Mouse (Mus musculus) A20 (cell line): ENCODE measurements at regions not wholly inside any gene's neighbourhood (a gene's known extent, or its start where the extent isn't known, plus 50 kb on each side); places are given as distances from the start of the nearest gene placed in this dataset.

Source experiments
- DNase-seq: peaks from one replicate; pipeline ENCODE4 v3.0.0-alpha.2; 2011; ENCODE audit warnings: low read depth, low spot score

DNA sequence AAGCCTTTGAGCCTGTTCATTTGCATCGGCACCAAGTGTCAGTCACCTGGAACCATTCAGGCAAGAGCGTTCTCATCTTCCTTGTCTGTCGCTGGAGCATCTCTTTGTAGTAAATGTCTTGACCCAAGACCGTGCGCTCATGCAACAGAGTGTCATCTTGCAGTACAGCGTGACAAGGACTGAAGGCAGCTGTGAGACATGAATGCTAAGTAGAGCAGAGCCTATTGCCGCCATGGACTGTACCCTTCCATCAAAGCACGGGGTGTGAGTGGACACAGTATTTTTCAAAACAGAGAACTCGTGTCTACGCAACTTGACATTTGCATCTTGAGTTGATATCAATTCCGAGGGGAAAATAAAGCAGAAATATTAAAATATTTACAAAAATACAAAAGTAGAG, 287.4 kb upstream of the Gpc5 start:
- DNase-seq, result no peak

- no peak for DNase-seq
Measured at GRCm38 (mm10) chr14:114808621-114809020, 283.4 kb upstream of the Gpc5 start.

DNA sequence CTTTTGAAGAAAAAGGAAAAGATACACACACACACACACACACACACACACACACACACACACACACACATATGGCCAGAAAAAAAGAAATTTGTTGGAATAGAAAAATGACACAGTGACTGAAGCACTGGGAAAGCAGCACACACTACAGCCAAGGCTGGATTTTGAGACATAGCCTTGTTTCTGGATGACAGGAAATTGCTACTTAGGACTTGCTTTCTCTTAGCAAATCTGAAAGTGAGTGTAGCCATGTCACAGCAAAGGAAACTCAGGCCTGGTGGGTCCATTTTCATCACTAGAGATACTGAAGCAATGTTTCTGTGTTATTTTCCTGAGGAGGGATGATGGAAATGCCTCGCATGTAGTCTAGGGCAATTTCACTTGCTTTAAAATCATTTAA, 271.3 kb upstream of the Gpc5 start:
- DNase-seq, result no peak

GRCm38 (mm10) chr14:114821098-114821594, 270.9 kb upstream of the Gpc5 start:
- no peak for DNase-seq

DNA sequence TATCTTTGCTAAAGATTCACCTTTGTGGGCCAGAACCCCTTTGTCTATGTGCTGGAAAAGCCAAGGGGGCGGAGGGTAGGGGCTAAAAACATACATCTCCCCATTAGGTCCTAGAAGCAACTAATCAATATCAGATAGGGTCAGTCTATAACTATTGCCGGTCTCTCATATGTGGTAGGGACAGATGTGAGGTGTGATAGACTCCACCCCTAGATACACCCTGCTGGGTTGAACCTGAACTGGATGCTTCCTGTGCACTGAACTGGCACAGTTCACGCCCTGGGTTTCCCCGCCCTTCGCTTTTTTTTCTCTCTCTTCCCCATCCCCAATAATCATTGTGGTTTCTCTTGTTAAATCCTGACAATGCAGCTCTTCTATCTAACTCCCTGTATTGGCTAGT, 270.3 kb upstream of the Gpc5 start:
- no peak for DNase-seq

GRCm38 (mm10) chr14:114826662-114827321, 265.2 kb upstream of the Gpc5 start:
- DNase-seq, result no peak

DNA sequence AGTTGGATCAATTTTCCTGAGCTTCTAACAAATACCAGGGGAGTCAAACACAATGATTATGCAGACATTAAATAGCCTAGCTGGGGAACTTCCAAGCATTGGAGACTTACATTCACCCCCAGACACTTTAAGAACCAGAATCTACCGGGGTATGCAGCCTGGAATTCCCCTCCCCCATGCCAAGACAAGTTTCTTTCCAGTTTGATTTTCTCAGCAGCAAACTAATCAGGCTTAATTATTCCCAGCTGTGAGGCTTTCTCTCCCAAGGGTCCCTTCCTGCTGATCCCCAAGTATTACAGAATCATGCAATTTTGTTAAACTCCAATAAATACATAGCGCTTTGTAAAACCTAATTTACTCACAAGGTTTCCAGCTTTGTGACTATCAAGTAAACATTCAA, 262.7 kb upstream of the Gpc5 start:
- no peak for DNase-seq

GRCm38 (mm10) chr14:114832987-114833386, 259.0 kb upstream of the Gpc5 start:
- DNase-seq, result no peak

DNA sequence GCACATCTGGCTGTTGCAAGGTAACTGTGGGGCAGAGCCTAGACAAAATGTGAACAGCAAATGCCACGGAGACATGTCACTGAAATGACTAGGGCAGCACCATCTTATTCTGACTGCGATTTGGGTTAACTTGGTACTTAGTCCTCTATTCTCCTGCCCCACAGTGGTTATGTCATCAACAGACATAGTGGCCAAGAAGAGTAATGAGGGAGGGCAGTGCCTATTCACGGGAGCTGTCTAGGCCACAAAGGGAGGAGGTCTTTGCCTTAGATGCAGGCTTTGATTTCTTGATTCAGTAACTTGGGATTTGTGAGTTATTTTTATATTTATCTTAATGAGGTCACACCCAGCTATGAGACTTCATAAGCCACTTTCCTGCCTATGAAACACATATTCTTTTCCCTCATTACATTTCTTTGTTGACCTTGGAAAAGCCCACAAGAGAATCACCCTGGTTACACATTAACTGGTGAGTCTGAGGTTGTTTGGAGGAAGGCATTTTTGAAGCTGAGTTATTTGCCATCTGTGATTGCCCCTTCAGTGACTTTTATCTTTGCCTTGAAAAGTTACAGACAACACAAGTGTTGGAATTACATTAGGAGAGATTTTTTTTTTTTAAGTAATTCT, 255.2 kb upstream of the Gpc5 start:
- DNase-seq, result no peak

- DNase-seq, result no peak
Measured at GRCm38 (mm10) chr14:114837652-114838276, 254.3 kb upstream of the Gpc5 start.

DNA sequence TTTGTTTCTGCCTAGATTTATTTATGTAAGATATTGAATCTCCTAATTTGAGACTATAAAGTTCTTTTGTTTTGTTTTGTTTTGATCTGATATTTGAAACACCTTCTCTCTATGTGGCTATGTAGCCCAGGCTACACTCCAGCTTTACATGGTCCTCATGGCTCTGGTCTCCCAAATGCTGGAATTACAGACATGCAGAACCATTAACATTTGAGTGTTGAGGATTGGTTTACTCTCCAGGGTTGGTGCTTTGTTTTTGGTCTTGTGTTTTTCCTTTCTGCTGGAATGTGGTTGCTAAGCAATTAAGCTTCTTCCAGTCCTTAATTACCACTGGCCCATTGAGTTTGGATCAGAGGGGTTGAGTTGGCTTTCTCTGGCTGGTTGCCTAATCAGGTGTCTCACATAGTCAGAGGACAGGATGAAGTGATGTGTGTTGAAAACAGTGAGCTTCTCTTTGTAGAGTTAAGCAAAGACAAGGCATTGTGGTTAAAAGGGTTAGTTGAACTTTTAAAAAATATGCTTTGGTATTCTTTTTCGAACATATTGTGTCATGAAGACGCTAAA, 252.6 kb upstream of the Gpc5 start:
- DNase-seq, result no peak

DNA sequence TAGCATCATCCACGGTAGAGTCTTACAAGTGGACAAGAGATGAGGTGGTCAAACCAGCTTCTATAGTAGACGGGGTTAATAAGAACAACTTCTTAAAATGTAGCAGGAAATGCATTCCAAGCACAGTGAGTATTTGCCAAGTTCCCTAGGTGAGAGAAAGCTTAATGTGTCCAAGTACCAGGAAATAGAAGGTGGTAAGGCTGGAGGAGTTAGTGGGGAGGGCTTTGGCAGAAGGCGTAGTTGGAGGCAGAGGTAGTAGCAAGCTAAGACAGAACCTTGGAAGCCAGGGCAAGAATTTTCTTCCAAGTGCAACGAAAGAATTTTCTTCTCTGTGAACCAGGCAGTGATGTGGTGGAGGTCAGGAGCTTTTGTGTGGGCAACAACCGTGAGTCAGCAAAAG, 251.2 kb upstream of the Gpc5 start:
- DNase-seq, result no peak

DNA sequence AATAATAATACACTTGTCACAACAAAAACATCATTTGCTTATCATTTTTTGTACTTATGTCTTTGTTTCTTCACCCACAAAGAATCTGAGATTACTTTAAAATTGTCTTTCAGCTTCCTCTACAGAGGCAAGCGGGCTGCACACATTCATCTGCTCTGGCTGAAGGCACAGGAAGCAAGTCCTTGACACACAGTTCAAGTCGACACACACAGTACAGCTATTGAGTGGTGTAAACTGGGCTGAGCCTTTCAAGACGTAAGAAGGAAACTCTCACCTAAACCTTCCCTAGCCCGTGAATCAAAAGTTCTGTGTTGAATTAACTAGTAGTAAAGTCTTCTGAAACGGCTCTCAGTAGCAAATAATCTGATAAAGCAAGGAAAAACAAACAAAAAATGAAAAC, 250.5 kb upstream of the Gpc5 start:
- DNase-seq, result no peak

GRCm38 (mm10) chr14:114842327-114842726, 249.7 kb upstream of the Gpc5 start:
- DNase-seq, result no peak

- DNase-seq, result no peak
Measured at GRCm38 (mm10) chr14:114843105-114843743, 248.8 kb upstream of the Gpc5 start.

DNA sequence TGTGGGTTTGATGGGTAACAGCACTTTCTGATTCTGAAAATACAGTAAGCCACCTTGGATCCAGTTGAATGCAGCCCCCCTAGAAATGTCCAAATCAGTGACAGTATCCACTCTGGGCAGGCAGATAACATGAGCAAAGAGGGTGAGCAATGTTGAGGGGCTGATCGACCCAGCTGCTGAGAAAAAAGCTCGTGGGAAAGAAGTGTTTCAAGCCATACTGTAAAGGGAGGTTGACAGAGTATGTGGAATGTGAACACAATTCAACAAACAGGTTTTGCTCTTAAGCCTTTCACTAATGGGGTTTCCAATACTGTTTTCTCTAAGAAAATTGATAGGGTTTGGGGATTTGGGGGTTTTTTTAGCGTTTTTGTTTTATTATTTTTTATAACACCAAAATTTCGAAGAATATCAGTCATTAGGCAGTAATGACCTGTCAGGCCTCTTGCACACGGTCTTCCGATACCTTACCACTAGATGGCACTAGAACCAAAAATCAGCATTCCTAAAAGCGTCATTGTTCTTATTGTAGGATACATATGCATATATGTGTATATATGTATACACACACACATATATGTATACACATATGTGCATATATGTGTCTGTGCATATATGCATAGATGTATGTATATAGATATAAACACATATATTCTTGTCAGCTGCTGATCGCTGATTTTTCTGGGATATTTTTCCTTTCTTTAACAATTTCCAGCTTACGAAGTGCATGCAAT, 237.5 kb upstream of the Gpc5 start:
- DNase-seq, result peak; percentile 66

- DNase-seq, result no peak
Measured at GRCm38 (mm10) chr14:114855055-114855740, 236.8 kb upstream of the Gpc5 start.

GRCm38 (mm10) chr14:114855746-114856145, 236.3 kb upstream of the Gpc5 start:
- DNase-seq, result no peak

GRCm38 (mm10) chr14:114856243-114857031, 235.6 kb upstream of the Gpc5 start:
- DNase-seq, result no peak

DNA sequence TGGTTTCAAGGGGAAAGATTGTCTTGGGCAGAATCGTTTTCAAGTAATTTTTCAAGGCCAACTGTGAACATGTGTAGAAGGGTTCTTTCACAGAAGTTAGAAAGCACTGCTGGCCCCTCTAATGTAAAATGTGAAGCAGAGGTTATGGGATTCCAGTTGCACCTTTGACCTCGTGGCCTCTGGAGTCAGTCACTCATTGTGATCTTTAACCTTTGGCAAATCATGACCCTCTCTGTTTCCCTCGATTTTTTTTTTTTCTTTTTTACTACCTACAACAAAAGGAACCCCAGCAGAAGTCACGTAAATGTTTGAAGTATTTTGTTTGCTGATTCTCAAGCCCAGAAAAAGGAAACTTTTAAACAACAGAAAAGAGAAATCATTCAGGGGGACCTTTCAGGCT, 234.8 kb upstream of the Gpc5 start:
- no peak for DNase-seq
